In genomic region chr15:102583708-102584383, GRCm38 (mm10) we compare ENCODE assay signal across 9 mouse cellular contexts. TPM values are rescaled to one million over a fixed set of nuclear protein-coding genes. Genes with fewer than 3 reads are reported as not detected.
DNase-seq lines count a peak whose midpoint lies in the region; ATAC-seq and TF ChIP-seq lines count a peak whose summit lies in the region.
"Had no signal": no experiment of that assay in that cellular context is flagged by ENCODE, and none has a peak within 500 bp of the region (broad histone marks: within the 10 kb centered on the region; RNA-seq: fewer than 3 reads in every experiment).

No protein-coding gene starts in this region.

- H3K27ac ChIP-seq in forebrain, embryonic 14.5 days (ENCODE audit: low read depth, low read length), result peak overlapping the region; percentile 91
- peak overlapping the region; percentile 77; the same call in 1 of the 2 replicates for H3K27ac ChIP-seq in olfactory bulb, adult 2 months (ENCODE audit: insufficient read depth, low read depth, low read length)
- H3K27ac ChIP-seq: liver, embryonic 15.5 days had no signal

- peak overlapping the region; percentile 31 for H3K4me2 ChIP-seq in forebrain, embryonic 14.5 days (ENCODE audit: low read length)
- H3K4me2 ChIP-seq: liver, embryonic 15.5 days had no signal

- 5% methylated on average over 8 of the region's 8 CpGs for WGBS in forebrain, embryonic 14.5 days
- 31% methylated on average over 8 of the region's 8 CpGs for WGBS in olfactory bulb, adult 2 months

- peak; percentile 87 for ATAC-seq in forebrain, embryonic 14.5 days
- ATAC-seq: Patski had no signal

- DNase-seq in cerebellum, adult 9-10 months, result peak; percentile 81
- peak; percentile 93 for DNase-seq in forebrain, embryonic 14.5 days (ENCODE audit: low spot score)
- peak; percentile 32 for DNase-seq in left cerebral cortex, adult 11 months (ENCODE audit: low spot score)
- DNase-seq in urinary bladder, adult 18-20 months (ENCODE audit: low spot score in 2 of 2), result no peak
- DNase-seq in lung, postnatal 36 days, result no peak
- no peak for DNase-seq in thymus, postnatal 36 days

- TF ChIP-seq CTCF in olfactory bulb, adult 2 months (IDR thresholded peaks at IDR 0.05; ENCODE audit: insufficient read depth, low read depth, low read length), result no peak

- H3K9ac ChIP-seq in forebrain, embryonic 14.5 days (ENCODE audit: low read length), result peak overlapping the region; percentile 29; the same call in 1 of the 2 replicates
- H3K9ac ChIP-seq: liver, embryonic 15.5 days had no signal

- H3K4me1 ChIP-seq in forebrain, embryonic 14.5 days (ENCODE audit: control insufficient read depth, insufficient read depth, low read length), result peaks cover 16% of the 10 kb centered on the region
- H3K4me1 ChIP-seq in olfactory bulb, adult 2 months (ENCODE audit: control insufficient read depth, insufficient read depth, low read length), result no peaks in the 10 kb centered on the region

- no peak overlapping the region for H3K4me3 ChIP-seq in forebrain, embryonic 14.5 days (ENCODE audit: low read depth, low read length)
- H3K4me3 ChIP-seq in olfactory bulb, adult 2 months (ENCODE audit: insufficient read depth, low read depth, low read length), result no peak overlapping the region
- H3K4me3 ChIP-seq: liver, embryonic 15.5 days had no signal

- no peaks in the 10 kb centered on the region for H3K9me3 ChIP-seq in forebrain, embryonic 14.5 days (replicated peaks; ENCODE audit: control insufficient read depth, low read length)
- H3K9me3 ChIP-seq: liver, embryonic 15.5 days had no signal

- H3K27me3 ChIP-seq in forebrain, embryonic 14.5 days (replicated peaks; ENCODE audit: control insufficient read depth, insufficient read depth, low read length), result no peaks in the 10 kb centered on the region
- H3K27me3 ChIP-seq: liver, embryonic 15.5 days; Patski had no signal

- H3K36me3 ChIP-seq in forebrain, embryonic 14.5 days (ENCODE audit: control insufficient read depth, insufficient read depth, low read length), result no peaks in the 10 kb centered on the region
- H3K36me3 ChIP-seq: liver, embryonic 15.5 days had no signal

- no peak for TF ChIP-seq POLR2A in olfactory bulb, adult 2 months (IDR thresholded peaks at IDR 0.05; ENCODE audit: insufficient read depth, low read depth, low read length)

RNA-seq across cellular contexts. Expression of gene Gm28047, which starts 41.0 kb away (rescaled TPM):
- polyA plus RNA-seq in forebrain, embryonic 14.5 days (2014; fragmentation: Nextera tagmentation; extraction: Ambion mirVana), result not detected in 2 replicates
- polyA plus RNA-seq in olfactory bulb, adult 2 months (2012; ENCODE audit: insufficient read depth, insufficient read length, low replicate concordance, missing spikeins), result not detected in 2 replicates
- polyA plus RNA-seq: liver, embryonic 15.5 days; Patski had no signal

RNA-seq across cellular contexts. Expression of gene Atf7, which starts 41.4 kb away (rescaled TPM):
- polyA plus RNA-seq in forebrain, embryonic 14.5 days (2014; fragmentation: Nextera tagmentation; extraction: Ambion mirVana), result 12.6 and 15.4 TPM in 2 replicates
- not detected in 2 replicates for polyA plus RNA-seq in olfactory bulb, adult 2 months (2012; ENCODE audit: insufficient read depth, insufficient read length, low replicate concordance, missing spikeins)

RNA-seq across cellular contexts. Expression of gene Npff, which starts 59.1 kb away (rescaled TPM):
- 1.3 and 1.4 TPM in 2 replicates for polyA plus RNA-seq in forebrain, embryonic 14.5 days (2014; fragmentation: Nextera tagmentation; extraction: Ambion mirVana)
- polyA plus RNA-seq in olfactory bulb, adult 2 months (2012; ENCODE audit: insufficient read depth, insufficient read length, low replicate concordance, missing spikeins), result not detected in 2 replicates

Comparison
In these comparisons a context has a peak if more than half of its experiments do, and no peak if none do; other contexts are left out.
1. DNase-seq: peak in cerebellum, adult 9-10 months (single experiment), forebrain, embryonic 14.5 days (single experiment) and left cerebral cortex, adult 11 months (single experiment); none in urinary bladder, adult 18-20 months (0 of 2), lung, postnatal 36 days (single experiment) and thymus, postnatal 36 days (0 of 2).
2. RNA of gene Atf7, which starts 41.4 kb away (polyA plus RNA-seq): 12.6 to 15.4 TPM in forebrain, embryonic 14.5 days; not detected in olfactory bulb, adult 2 months; every median in the first group is over 10 times any median in the second.